Comparison of ENCODE assay signal across 8 mouse cellular contexts in the genomic region with DNA sequence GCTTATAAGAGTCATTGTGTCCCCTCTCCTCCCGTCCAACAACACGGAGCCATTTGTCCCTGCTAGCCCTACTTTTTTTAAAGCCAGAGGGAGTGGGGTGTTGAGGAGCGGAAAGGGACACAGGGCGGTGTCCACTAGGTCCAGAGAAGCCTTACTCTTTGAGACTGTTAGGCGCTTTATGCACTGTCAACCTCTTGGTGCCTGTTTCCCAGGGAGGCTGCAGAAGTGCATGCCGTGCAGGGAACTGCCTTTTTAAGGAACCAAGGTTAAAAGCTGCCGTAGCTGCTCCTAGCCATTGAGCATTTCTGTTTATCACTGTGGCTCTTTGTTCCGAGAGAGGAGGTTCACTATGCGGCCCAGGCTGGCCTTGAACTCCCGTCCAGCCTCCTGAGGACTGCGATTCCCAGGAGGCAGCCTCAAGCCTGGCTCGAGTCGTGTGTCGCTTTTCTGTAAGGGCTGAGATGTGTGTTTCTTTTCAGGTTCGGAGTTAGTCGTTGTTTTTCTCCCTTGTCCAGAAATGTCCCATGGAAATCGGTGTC. TPM values are rescaled to one million over a fixed set of nuclear protein-coding genes. Genes with fewer than 3 reads are reported as not detected.
DNase-seq lines count a peak whose midpoint lies in the region; ATAC-seq and TF ChIP-seq lines count a peak whose summit lies in the region.

No protein-coding gene starts in this region.

- peak overlapping the region; percentile 93 for H3K9ac ChIP-seq in heart, embryonic 15.5 days
- H3K9ac ChIP-seq in heart, adult 2 months (ENCODE audit: low read depth, low read length), result no peak overlapping the region
- peak overlapping the region; percentile 96 for H3K9ac ChIP-seq in hindbrain, embryonic 14.5 days
- peak overlapping the region; percentile 99 for H3K9ac ChIP-seq in midbrain, embryonic 11.5 days (ENCODE audit: low read length)

- no peak for TF ChIP-seq EP300 in heart, adult 2 months (IDR thresholded peaks at IDR 0.05; ENCODE audit: insufficient read depth, low read depth, low read length)

- ATAC-seq in heart, embryonic 15.5 days (replicated peaks; ENCODE audit: insufficient number of reproducible peaks, insufficient read depth, low FRiP score, low read depth), result no peak
- ATAC-seq in hindbrain, embryonic 14.5 days (ENCODE audit: low FRiP score), result no peak
- no peak for ATAC-seq in midbrain, embryonic 11.5 days (ENCODE audit: low FRiP score)
- ATAC-seq in erythroblast, adult 5-6 weeks (replicated peaks; ENCODE audit: low FRiP score, poor library complexity, severe bottlenecking), result no peak

- 61% methylated on average over 17 of the region's 17 CpGs for WGBS in heart, embryonic 15.5 days
- WGBS in heart, adult 2 months, result 80% methylated on average over 17 of the region's 17 CpGs
- 35% methylated on average over 17 of the region's 17 CpGs for WGBS in hindbrain, embryonic 14.5 days
- 65% methylated on average over 17 of the region's 17 CpGs for WGBS in midbrain, embryonic 11.5 days

- peak overlapping the region; percentile 95 for H3K4me3 ChIP-seq in heart, embryonic 15.5 days
- H3K4me3 ChIP-seq in heart, adult 2 months, result no peak overlapping the region
- peak overlapping the region; percentile 91 for H3K4me3 ChIP-seq in brown adipose tissue, adult 24 weeks (ENCODE audit: insufficient read depth, low read depth, low read length)
- H3K4me3 ChIP-seq in hindbrain, embryonic 14.5 days (replicated peaks; ENCODE audit: low read length), result peak overlapping the region; percentile 90
- peak overlapping the region; percentile 100 for H3K4me3 ChIP-seq in midbrain, embryonic 11.5 days (ENCODE audit: low read depth, low read length)

- TF ChIP-seq CTCF in heart, adult 2 months (IDR thresholded peaks at IDR 0.05), result no peak

- intact Hi-C loops in heart, adult 2 months (cut with DNase I), result no loop called here

- no peak overlapping the region for H3K27ac ChIP-seq in heart, embryonic 15.5 days
- no peak overlapping the region for H3K27ac ChIP-seq in heart, adult 2 months
- peak overlapping the region; percentile 78 for H3K27ac ChIP-seq in brown adipose tissue, adult 24 weeks (replicated peaks; ENCODE audit: low read depth, low read length)
- H3K27ac ChIP-seq in hindbrain, embryonic 14.5 days, result peak overlapping the region; percentile 90
- no peak overlapping the region for H3K27ac ChIP-seq in midbrain, embryonic 11.5 days (ENCODE audit: low read depth, low read length)

- no peaks in the 10 kb centered on the region for H3K9me3 ChIP-seq in heart, embryonic 15.5 days (replicated peaks)
- H3K9me3 ChIP-seq in hindbrain, embryonic 14.5 days (ENCODE audit: control insufficient read depth, low read length), result no peaks in the 10 kb centered on the region
- no peaks in the 10 kb centered on the region for H3K9me3 ChIP-seq in midbrain, embryonic 11.5 days (ENCODE audit: control insufficient read depth, low read length)

- TF ChIP-seq POLR2A in heart, adult 2 months (IDR thresholded peaks at IDR 0.05; ENCODE audit: insufficient read depth, low read depth, low read length), result no peak

- H3K27me3 ChIP-seq in heart, embryonic 15.5 days, result no peaks in the 10 kb centered on the region
- no peaks in the 10 kb centered on the region for H3K27me3 ChIP-seq in heart, adult 2 months (ENCODE audit: control insufficient read depth, insufficient read depth, low read length)
- no peaks in the 10 kb centered on the region for H3K27me3 ChIP-seq in hindbrain, embryonic 14.5 days (ENCODE audit: control insufficient read depth, insufficient read depth, low read length)
- no peaks in the 10 kb centered on the region for H3K27me3 ChIP-seq in midbrain, embryonic 11.5 days (ENCODE audit: control insufficient read depth, insufficient read depth, low read length)

- H3K4me2 ChIP-seq in heart, embryonic 15.5 days, result peak overlapping the region; percentile 87
- H3K4me2 ChIP-seq in hindbrain, embryonic 14.5 days (replicated peaks), result peak overlapping the region; percentile 67
- H3K4me2 ChIP-seq in midbrain, embryonic 11.5 days, result peak overlapping the region; percentile 68

- no peaks in the 10 kb centered on the region; the same call in 1 of the 2 replicates for H3K79me2 ChIP-seq in heart, adult 2 months (replicated peaks; ENCODE audit: control insufficient read depth, insufficient read depth, low read length)

- no peak for DNase-seq in heart, adult 2 months
- no peak for DNase-seq in hindbrain, embryonic 14.5 days (ENCODE audit: low spot score)
- no peak for DNase-seq in midbrain, embryonic 11.5 days (ENCODE audit: low spot score, missing footprints)
- DNase-seq in cerebellum, postnatal 14 days, result no peak
- no peak for DNase-seq in yolk sac, embryonic 10.5 days (ENCODE audit: low spot score)

- H3K4me1 ChIP-seq in heart, embryonic 15.5 days (replicated peaks), result peaks cover 17% of the 10 kb centered on the region
- peaks cover 1% of the 10 kb centered on the region; the same call in 1 of the 2 replicates for H3K4me1 ChIP-seq in heart, adult 2 months (ENCODE audit: control insufficient read depth, insufficient read depth, low read length)
- H3K4me1 ChIP-seq in brown adipose tissue, adult 24 weeks (ENCODE audit: control insufficient read depth, insufficient read depth, insufficient read length, low read length), result peaks cover 14% of the 10 kb centered on the region
- H3K4me1 ChIP-seq in hindbrain, embryonic 14.5 days (replicated peaks; ENCODE audit: control insufficient read depth, insufficient read depth, low read length), result peaks cover 18% of the 10 kb centered on the region
- peaks cover 18% of the 10 kb centered on the region for H3K4me1 ChIP-seq in midbrain, embryonic 11.5 days (ENCODE audit: control insufficient read depth, insufficient read depth, low read length)

- H3K36me3 ChIP-seq in heart, embryonic 15.5 days, result peaks cover 10% of the 10 kb centered on the region
- no peaks in the 10 kb centered on the region for H3K36me3 ChIP-seq in heart, adult 2 months (ENCODE audit: control insufficient read depth, insufficient read depth, low read length)
- H3K36me3 ChIP-seq in hindbrain, embryonic 14.5 days (replicated peaks; ENCODE audit: control insufficient read depth, insufficient read depth), result peaks cover 41% of the 10 kb centered on the region
- H3K36me3 ChIP-seq in midbrain, embryonic 11.5 days (ENCODE audit: control insufficient read depth, insufficient read depth, low read length), result peaks cover 11% of the 10 kb centered on the region; the same call in 1 of the 2 replicates

RNA-seq across cellular contexts. Expression of a gene that starts 1.7 kb away (rescaled TPM):
- polyA plus RNA-seq in heart, embryonic 15.5 days (2015; fragmentation: Nextera tagmentation; extraction: Ambion mirVana), result 44.8 and 54.8 TPM in 2 replicates
- total RNA-seq in heart, adult 2 months (2021), result 10 to 100 TPM; 34.1 to 37.8 TPM
- 33.6 and 38.5 TPM in 2 replicates for polyA plus RNA-seq in heart, adult 2 months (2012; rRNA removed)
- polyA plus RNA-seq in brown adipose tissue, adult 24 weeks (2012; ENCODE audit: insufficient read depth, insufficient read length, missing spikeins), result 37.9 and 55.5 TPM in 2 replicates
- 142 and 156 TPM in 2 replicates for polyA plus RNA-seq in hindbrain, embryonic 14.5 days (2014; fragmentation: Nextera tagmentation; extraction: Ambion mirVana)
- 90.9 and 93.4 TPM in 2 replicates for polyA plus RNA-seq in midbrain, embryonic 11.5 days (2014; fragmentation: Nextera tagmentation; extraction: Ambion mirVana)
- total RNA-seq in erythroblast, adult 5-6 weeks (2015; ENCODE audit: low replicate concordance), result 1.7 TPM in 1 of 2 replicates, not detected in the other
- total RNA-seq in erythroblast, adult 5-6 weeks (2017; ENCODE audit: low replicate concordance), result 0.98 and 2.0 TPM in 2 replicates

RNA-seq across cellular contexts. Expression of a gene that starts 49.3 kb away (rescaled TPM):
- 10.1 and 11.0 TPM in 2 replicates for polyA plus RNA-seq in heart, embryonic 15.5 days (2015; fragmentation: Nextera tagmentation; extraction: Ambion mirVana)
- 100 to 1,000 TPM; 200 to 231 TPM for total RNA-seq in heart, adult 2 months (2021)
- polyA plus RNA-seq in heart, adult 2 months (2012; rRNA removed), result 125 and 164 TPM in 2 replicates
- 7.4 and 8.8 TPM in 2 replicates for polyA plus RNA-seq in brown adipose tissue, adult 24 weeks (2012; ENCODE audit: insufficient read depth, insufficient read length, missing spikeins)
- polyA plus RNA-seq in hindbrain, embryonic 14.5 days (2014; fragmentation: Nextera tagmentation; extraction: Ambion mirVana), result 4.3 and 4.9 TPM in 2 replicates
- 0.69 and 1.2 TPM in 2 replicates for polyA plus RNA-seq in midbrain, embryonic 11.5 days (2014; fragmentation: Nextera tagmentation; extraction: Ambion mirVana)
- 4.6 TPM in 1 of 2 replicates, not detected in the other for total RNA-seq in erythroblast, adult 5-6 weeks (2015; ENCODE audit: low replicate concordance)
- total RNA-seq in erythroblast, adult 5-6 weeks (2017; ENCODE audit: low replicate concordance), result 0.56 and 2.6 TPM in 2 replicates

Comparison
In these comparisons a context has a peak if more than half of its experiments do, and no peak if none do; other contexts are left out.
1. RNA of a gene that starts 49.3 kb away (polyA plus RNA-seq): 125 to 164 TPM in heart, adult 2 months; 10.1 to 11.0 TPM in heart, embryonic 15.5 days, 7.4 to 8.8 TPM in brown adipose tissue, adult 24 weeks, 4.3 to 4.9 TPM in hindbrain, embryonic 14.5 days and 0.69 to 1.2 TPM in midbrain, embryonic 11.5 days; every median in the first group is over 10 times any median in the second.
2. H3K27ac ChIP-seq: peak in brown adipose tissue, adult 24 weeks (single experiment) and hindbrain, embryonic 14.5 days (single experiment); none in heart, embryonic 15.5 days (single experiment), heart, adult 2 months (single experiment) and midbrain, embryonic 11.5 days (single experiment).
3. Peak in every context shown above with its lines, with median percentiles within 50 percentile points of each other: H3K4me2 ChIP-seq.